Mouse (Mus musculus) left cerebral cortex, postnatal 10 days (tissue): Measurements from ENCODE around the gene Setd1b. TPM values are rescaled to one million over a fixed set of nuclear protein-coding genes. Genes with fewer than 3 reads are reported as not detected.

Experiments used
- total RNA-seq, 2 experiments: library from RNA; stranded (reverse); gene quantifications; 2 replicates each; pipeline ENCODE4 v1.2.3; 2021

Setd1b gene
- total RNA-seq, 2 experiments from 2014 or later = 30.3 to 32.6 TPM

Other genes starting within 250 kb of the Setd1b start
- 10 to 100 TPM; 48.9 to 51.1 TPM for gene Kdm2b, start 152.4 kb upstream of the Setd1b start, total RNA-seq
- gene Orai1, start 127.1 kb upstream of the Setd1b start, total RNA-seq = 10 to 100 TPM in 1 of 2 experiments, 1 to 10 TPM in 1; 9.0 to 10.1 TPM
- gene Morn3, start 95.2 kb upstream of the Setd1b start, total RNA-seq = not detected
- 10 to 100 TPM; 19.5 to 23.2 TPM for gene Tmem120b, start 73.8 kb upstream of the Setd1b start, total RNA-seq
- gene Rhof, start 9.5 kb upstream of the Setd1b start, total RNA-seq = 10 to 100 TPM; 56.0 to 56.7 TPM
- 10 to 100 TPM; 37.9 to 38.9 TPM for gene Psmd9, start 27.2 kb downstream of the Setd1b start, total RNA-seq
- gene Hpd, start 40.5 kb downstream of the Setd1b start, total RNA-seq = not detected
- 1 to 10 TPM; 6.3 to 7.2 TPM for gene Wdr66, start 109.9 kb downstream of the Setd1b start, total RNA-seq
- 10 to 100 TPM; 81.4 to 83.3 TPM for gene Bcl7a, start 201.6 kb downstream of the Setd1b start, total RNA-seq